Mouse (Mus musculus) liver, embryonic 16.5 days (tissue): Measurements from ENCODE around the gene Gnmt. TPM values are rescaled to one million over a fixed set of nuclear protein-coding genes. Genes with fewer than 3 reads are reported as not detected.
A peak's percentile ranks its signal among the peaks of the same experiment; 100 is the strongest.

Source experiments
- ATAC-seq: fragments of 200-750 bp; cut with Nextera tagmentation; 2 replicates; pipeline ENCODE4 v1.8.0; 2017; ENCODE audit warnings: low read depth, mild to moderate bottlenecking, moderate number of reproducible peaks, moderate library complexity
- H3K27ac ChIP-seq: fragments of 300-500 bp; sonication (generic); 2 replicates; pipeline ENCODE4 v1.5.1; 2014; ENCODE audit warnings: mild to moderate bottlenecking, low read length
- H3K27me3 ChIP-seq: fragments of 300-500 bp; sonication (generic); 2 replicates; pipeline ENCODE4 v1.6.1; 2014; ENCODE audit warnings: low read depth, low read length, mixed read lengths; ENCODE audit not compliant: control insufficient read depth, insufficient read depth
- H3K36me3 ChIP-seq: fragments of 300-500 bp; sonication (generic); 2 replicates; pipeline ENCODE4 v1.6.1; 2014; ENCODE audit warnings: mild to moderate bottlenecking; ENCODE audit not compliant: control insufficient read depth, insufficient read depth
- H3K4me1 ChIP-seq: fragments of 300-500 bp; sonication (generic); 2 replicates; pipeline ENCODE4 v1.6.1; 2014; ENCODE audit warnings: low read depth, low read length, mixed read lengths; ENCODE audit not compliant: control insufficient read depth
- H3K4me2 ChIP-seq: fragments of 300-500 bp; sonication (generic); 2 replicates; pipeline ENCODE4 v1.6.1; 2014; ENCODE audit warnings: low read depth, low read length, mixed read lengths
- H3K4me3 ChIP-seq: fragments of 300-500 bp; sonication (generic); 2 replicates; pipeline ENCODE4 v1.5.1; 2014; ENCODE audit warnings: low read depth, mild to moderate bottlenecking, low read length
- H3K9ac ChIP-seq: fragments of 300-500 bp; sonication (generic); 2 replicates; pipeline ENCODE4 v1.6.1; 2014; ENCODE audit warnings: low read depth, low read length
- H3K9me3 ChIP-seq: fragments of 300-500 bp; sonication (generic); replicated peaks from 2 replicates; pipeline ENCODE4 v1.6.1; 2016; ENCODE audit warnings: low read length; ENCODE audit not compliant: control insufficient read depth
- WGBS: fragments of 180-500 bp; shearing (Covaris S2); extraction: QIAGEN DNeasy Blood & Tissue Kit; methylation state at CpG from one replicate; pipeline ENCODE4 v1.1.7; 2014; ENCODE audit not compliant: insufficient replicate concordance; 5-methylcytosine and 5-hydroxymethylcytosine counted together
- polyA plus RNA-seq: library from polyadenylated mRNA; unstranded; fragments of >200 nt; fragmentation: Nextera tagmentation; extraction: Ambion mirVana; gene quantifications from 2 replicates; pipeline ENCODE4 v1.2.1, GENCODE M21; 2015

The Gnmt gene
- polyA plus RNA-seq, 1 experiment from 2014 or later = 152 TPM

- Histone ChIP-seq H3K4me3 (no peak overlapping the region), H3K27ac (no peak overlapping the region), H3K4me1 (peaks cover 36% of the 10 kb centered on the region), H3K4me2 (no peak overlapping the region), H3K36me3 (peaks cover 3% of the 10 kb centered on the region; the same call in 1 of the 2 replicates), H3K9me3 (no peaks in the 10 kb centered on the region), H3K9ac (no peak overlapping the region), H3K27me3 (no peaks in the 10 kb centered on the region)
- ATAC-seq = no peak
- WGBS = 83% methylated on average over 5 of the region's 5 CpGs
Observed at GRCm38 (mm10) chr17:46702506-46702905, 26.5 kb downstream of the Gnmt start.

- no peak overlapping the region for H3K27ac ChIP-seq
- H3K9me3 ChIP-seq = no peaks in the 10 kb centered on the region
- no peak for ATAC-seq
- no peak overlapping the region for H3K4me2 ChIP-seq
- no peak overlapping the region for H3K9ac ChIP-seq
- peaks cover 36% of the 10 kb centered on the region for H3K4me1 ChIP-seq
- no peaks in the 10 kb centered on the region for H3K27me3 ChIP-seq
- WGBS = 70% methylated on average over 12 of the region's 12 CpGs
- peaks cover 3% of the 10 kb centered on the region; the same call in 1 of the 2 replicates for H3K36me3 ChIP-seq
- no peak overlapping the region for H3K4me3 ChIP-seq
Observed at GRCm38 (mm10) chr17:46702100-46702499, 26.9 kb downstream of the Gnmt start.

GRCm38 (mm10) chr17:46701489-46701888 lies 27.5 kb downstream of the Gnmt start:
- WGBS = 79% methylated on average over 12 of the region's 12 CpGs
- Histone ChIP-seq H3K4me1 (peaks cover 36% of the 10 kb centered on the region), H3K9me3 (no peaks in the 10 kb centered on the region), H3K36me3 (peaks cover 3% of the 10 kb centered on the region; the same call in 1 of the 2 replicates), H3K27ac (no peak overlapping the region), H3K27me3 (no peaks in the 10 kb centered on the region), H3K9ac (no peak overlapping the region), H3K4me2 (no peak overlapping the region), H3K4me3 (no peak overlapping the region)
- no peak for ATAC-seq

DNA sequence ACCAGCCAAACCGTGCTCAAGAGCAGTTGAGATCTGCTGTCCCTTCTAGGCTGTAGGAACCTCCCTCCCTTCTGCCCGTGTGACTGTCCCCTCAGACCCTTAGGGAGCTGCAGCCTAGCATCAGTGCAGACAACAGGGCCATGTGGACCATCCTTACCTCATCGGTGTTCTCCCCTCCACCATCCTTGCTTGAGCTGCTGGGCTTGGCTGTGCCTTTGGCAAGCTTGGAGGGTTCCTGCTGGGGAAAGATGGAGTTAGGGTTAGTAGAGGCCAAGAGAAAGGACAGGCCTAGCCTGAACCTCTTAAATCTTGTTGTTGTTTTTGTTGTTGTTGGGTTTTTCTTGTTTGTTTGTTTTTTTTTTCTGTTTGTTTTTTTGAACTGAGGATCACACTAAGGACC lies 29.1 kb downstream of the Gnmt start:
- 70% methylated on average over 3 of the region's 3 CpGs for WGBS
- Histone ChIP-seq H3K27ac (no peak overlapping the region), H3K36me3 (peaks cover 3% of the 10 kb centered on the region; the same call in 1 of the 2 replicates), H3K9ac (no peak overlapping the region), H3K4me2 (no peak overlapping the region), H3K9me3 (no peaks in the 10 kb centered on the region), H3K4me3 (no peak overlapping the region), H3K4me1 (peaks cover 28% of the 10 kb centered on the region), H3K27me3 (no peaks in the 10 kb centered on the region)
- ATAC-seq = no peak

DNA sequence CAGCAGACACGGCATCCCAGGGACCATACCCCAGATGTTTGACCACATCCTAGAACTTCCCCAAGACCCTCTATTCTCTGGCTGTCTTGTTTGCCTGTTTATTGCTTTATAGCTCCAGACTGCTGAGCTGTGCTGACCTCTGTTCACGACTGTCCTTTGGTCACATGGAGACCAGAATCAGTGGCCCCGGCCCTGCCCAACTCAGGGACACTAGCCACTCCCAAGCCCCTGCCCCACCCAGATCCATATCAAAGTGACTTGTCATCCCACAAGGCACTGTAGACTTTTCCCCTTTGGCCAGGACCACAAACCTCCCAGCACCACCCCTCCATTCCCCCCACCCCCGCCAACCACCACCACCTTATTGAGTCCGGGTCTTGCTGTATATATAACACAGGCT lies 29.7 kb downstream of the Gnmt start:
- WGBS = 71% methylated on average over 5 of the region's 5 CpGs

GRCm38 (mm10) chr17:46698515-46698914 lies 30.5 kb downstream of the Gnmt start:
- no peak overlapping the region for H3K4me3 ChIP-seq
- H3K9ac ChIP-seq = no peak overlapping the region
- ATAC-seq = no peak
- no peak overlapping the region for H3K4me2 ChIP-seq
- H3K36me3 ChIP-seq = peaks cover 3% of the 10 kb centered on the region; the same call in 1 of the 2 replicates
- no peak overlapping the region for H3K27ac ChIP-seq
- H3K9me3 ChIP-seq = no peaks in the 10 kb centered on the region
- peaks cover 21% of the 10 kb centered on the region for H3K4me1 ChIP-seq
- H3K27me3 ChIP-seq = no peaks in the 10 kb centered on the region
- 77% methylated on average over 6 of the region's 6 CpGs for WGBS

More for the DNA sequence above, 29.7 kb downstream of the Gnmt start:
- no peak overlapping the region for H3K9ac ChIP-seq
- peaks cover 28% of the 10 kb centered on the region for H3K4me1 ChIP-seq
- no peak overlapping the region for H3K4me3 ChIP-seq
- H3K4me2 ChIP-seq = no peak overlapping the region
- H3K36me3 ChIP-seq = peaks cover 3% of the 10 kb centered on the region; the same call in 1 of the 2 replicates
- no peaks in the 10 kb centered on the region for H3K27me3 ChIP-seq
- no peaks in the 10 kb centered on the region for H3K9me3 ChIP-seq
- H3K27ac ChIP-seq = no peak overlapping the region
- no peak for ATAC-seq

DNA sequence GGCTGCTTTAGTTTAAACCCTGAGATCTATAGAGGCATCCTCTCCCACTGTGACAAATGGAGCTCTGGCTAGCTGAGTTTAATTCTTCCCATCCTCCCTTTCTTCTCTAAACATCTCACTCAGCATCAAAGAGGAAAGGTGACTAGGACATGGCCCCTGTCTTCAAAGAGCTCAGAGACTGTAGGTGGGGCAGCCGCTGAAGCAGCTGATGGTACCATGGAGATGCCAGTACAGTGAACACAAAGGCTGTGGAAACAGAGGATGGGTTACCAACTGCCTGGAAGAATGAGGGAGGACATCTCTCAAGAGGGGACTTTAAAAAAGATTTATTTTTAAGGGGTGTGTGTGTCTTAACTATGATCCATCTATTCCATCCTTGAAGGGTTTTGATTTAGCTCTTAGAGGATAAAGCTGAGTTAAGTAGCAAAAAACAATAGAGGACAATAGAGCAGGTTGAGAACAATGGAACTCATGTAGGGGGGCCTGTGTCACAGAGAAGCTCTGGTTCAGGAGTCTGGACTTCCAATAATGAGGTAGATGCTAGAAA lies 34.4 kb downstream of the Gnmt start:
- no peak for ATAC-seq
- H3K27me3 ChIP-seq = no peaks in the 10 kb centered on the region
- H3K27ac ChIP-seq = no peak overlapping the region
- no peak overlapping the region for H3K4me2 ChIP-seq
- H3K9ac ChIP-seq = no peak overlapping the region
- WGBS = 91% methylated on average over 1 of the region's 1 CpGs
- H3K9me3 ChIP-seq = no peaks in the 10 kb centered on the region
- peaks cover 13% of the 10 kb centered on the region for H3K4me1 ChIP-seq
- H3K36me3 ChIP-seq = peaks cover 1% of the 10 kb centered on the region; the same call in 1 of the 2 replicates
- no peak overlapping the region for H3K4me3 ChIP-seq

DNA sequence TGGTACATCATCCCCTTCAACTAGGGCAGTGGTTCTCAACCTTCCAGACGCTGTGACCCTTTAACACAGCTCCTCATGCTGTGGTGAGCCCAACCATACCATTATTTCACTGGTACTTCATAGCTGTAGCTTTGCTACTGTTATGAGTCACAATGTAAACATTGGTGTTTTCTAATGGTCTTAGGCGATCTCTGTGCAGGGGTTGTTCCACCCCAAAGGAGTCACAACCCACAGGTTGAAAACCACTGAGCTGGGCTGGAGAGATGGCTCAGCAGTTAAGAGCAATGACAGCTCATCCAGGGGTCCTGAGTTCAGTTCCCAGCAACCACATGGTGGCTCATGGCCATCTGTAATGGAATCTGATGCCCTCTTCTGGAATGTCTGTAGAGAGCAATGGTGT lies 37.6 kb downstream of the Gnmt start:
- H3K27ac ChIP-seq = no peak overlapping the region
- no peaks in the 10 kb centered on the region for H3K27me3 ChIP-seq
- H3K4me2 ChIP-seq = no peak overlapping the region
- H3K4me1 ChIP-seq = peaks cover 8% of the 10 kb centered on the region
- no peak for ATAC-seq
- peaks cover 9% of the 10 kb centered on the region for H3K36me3 ChIP-seq
- H3K9me3 ChIP-seq = no peaks in the 10 kb centered on the region
- 75% methylated on average over 2 of the region's 2 CpGs for WGBS
- H3K4me3 ChIP-seq = no peak overlapping the region
- H3K9ac ChIP-seq = no peak overlapping the region

DNA sequence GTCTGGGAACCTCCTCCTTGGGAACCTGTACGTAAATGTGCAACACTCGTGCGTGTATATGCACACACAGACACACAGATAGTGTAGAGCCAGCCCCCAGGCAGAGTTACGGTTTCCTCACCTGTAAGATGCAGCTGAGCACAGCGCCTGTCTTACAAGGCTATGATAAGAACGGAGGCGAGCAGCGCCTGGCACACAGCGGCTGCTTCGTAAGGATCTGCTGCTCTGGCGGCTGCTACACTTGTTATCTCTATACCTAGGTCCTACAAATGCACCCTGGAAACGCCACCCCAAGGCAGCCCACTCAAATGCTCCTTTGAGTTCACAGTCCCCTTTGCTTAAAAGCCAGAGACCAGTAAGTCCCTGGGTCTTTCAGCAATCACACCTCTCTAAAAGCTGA lies 38.3 kb downstream of the Gnmt start:
- WGBS = 30% methylated on average over 12 of the region's 12 CpGs

More for the DNA sequence above, 38.3 kb downstream of the Gnmt start:
- H3K4me2 ChIP-seq = no peak overlapping the region; the same call in 1 of the 2 replicates
- no peak overlapping the region for H3K4me3 ChIP-seq
- no peaks in the 10 kb centered on the region for H3K9me3 ChIP-seq
- peaks cover 13% of the 10 kb centered on the region for H3K36me3 ChIP-seq
- H3K4me1 ChIP-seq = peaks cover 8% of the 10 kb centered on the region
- ATAC-seq = peak; percentile 61
- no peak overlapping the region for H3K9ac ChIP-seq
- H3K27ac ChIP-seq = 0 out of 2 replicates have a peak overlapping the region, but pooled peaks have one; percentile 11
- no peaks in the 10 kb centered on the region for H3K27me3 ChIP-seq
